Mouse (Mus musculus): Measurements from ENCODE around the gene Sbk2. TPM values are rescaled to one million over a fixed set of nuclear protein-coding genes. Genes with fewer than 3 reads are reported as not detected.
A peak's percentile ranks its signal among the peaks of the same experiment; 100 is the strongest.
"Not testable (repeated sequence)": the region's sequence is repeated elsewhere in the genome, so short reads cannot be mapped to it uniquely, and the experiment has no call there.

Gene Sbk2
- total RNA-seq (2021): 10 to 100 TPM; 13.0 to 15.9 TPM
- long read RNA-seq, experiment 1, transcript Sbk2-202 (4 exons, 2,236 nt): major isoform, 7 of 14 reads
- long read RNA-seq, experiment 1, partial matches to known transcripts: 3 of 14 reads
- long read RNA-seq, experiment 1, other reads (novel, unspliced or antisense): 1 of 14 reads
- long read RNA-seq, experiment 2, transcript Sbk2-202 (4 exons, 2,236 nt): major isoform, 10 of 18 reads
- long read RNA-seq, experiment 2, partial matches to known transcripts: 2 of 18 reads
- long read RNA-seq, experiment 2, other reads (novel, unspliced or antisense): 4 of 18 reads

- peak; percentile 66 to 85 for DNase-seq (ENCODE audit: low spot score in 2 of 2)
Measured at GRCm38 (mm10) chr7:4964272-4964671, at the start of gene Sbk2. Sbk2 (minus strand) TSS chr7:4964406.

- no peak for DNase-seq (ENCODE audit: low spot score in 2 of 2)
Measured at GRCm38 (mm10) chr7:5012681-5013513, 48.7 kb upstream of the Sbk2 start.

- DNase-seq (ENCODE audit: low spot score in 2 of 2): no peak
Measured at GRCm38 (mm10) chr7:5008229-5008628, 44.0 kb upstream of the Sbk2 start.

GRCm38 (mm10) chr7:5002876-5003275 is 38.7 kb upstream of the Sbk2 start:
- not testable (repeated sequence) for DNase-seq (ENCODE audit: low spot score in 2 of 2)

GRCm38 (mm10) chr7:4999876-5000275 is 35.7 kb upstream of the Sbk2 start:
- no peak for DNase-seq (ENCODE audit: low spot score in 2 of 2)

- DNase-seq (ENCODE audit: low spot score in 2 of 2): no peak
Measured at GRCm38 (mm10) chr7:4996934-4997333, 32.7 kb upstream of the Sbk2 start.

GRCm38 (mm10) chr7:4996003-4996895 is 32.0 kb upstream of the Sbk2 start, which contains the start of gene Zfp579:
Zfp579 (minus strand) TSS chr7:4996158.
- DNase-seq (ENCODE audit: low spot score in 2 of 2): peak; percentile 93 to 95

- DNase-seq (ENCODE audit: low spot score in 2 of 2): peak in 1 of 2 experiments; percentile 28
Measured at GRCm38 (mm10) chr7:4995268-4996002, 31.2 kb upstream of the Sbk2 start.

GRCm38 (mm10) chr7:4993999-4994788 is 30.0 kb upstream of the Sbk2 start:
- DNase-seq (ENCODE audit: low spot score in 2 of 2): no peak

- no peak for DNase-seq (ENCODE audit: low spot score in 2 of 2)
Measured at GRCm38 (mm10) chr7:4993347-4993998, 29.3 kb upstream of the Sbk2 start.

GRCm38 (mm10) chr7:4988250-4988649 is 24.0 kb upstream of the Sbk2 start:
- DNase-seq (ENCODE audit: low spot score in 2 of 2): no peak

GRCm38 (mm10) chr7:4976832-4977231 is 12.6 kb upstream of the Sbk2 start:
- no peak for DNase-seq (ENCODE audit: low spot score in 2 of 2)

GRCm38 (mm10) chr7:4975455-4975854 is 11.2 kb upstream of the Sbk2 start:
- DNase-seq (ENCODE audit: low spot score in 2 of 2): no peak

- DNase-seq (ENCODE audit: low spot score in 2 of 2): peak in 1 of 2 experiments; percentile 59
Measured at GRCm38 (mm10) chr7:4972321-4973047, 8.3 kb upstream of the Sbk2 start.

GRCm38 (mm10) chr7:4971710-4972109 is 7.5 kb upstream of the Sbk2 start:
- DNase-seq (ENCODE audit: low spot score in 2 of 2): no peak

- no peak for DNase-seq (ENCODE audit: low spot score in 2 of 2)
Measured at GRCm38 (mm10) chr7:4971068-4971467, 6.9 kb upstream of the Sbk2 start, which contains the start of gene Sbk3. Sbk3 (minus strand) TSS chr7:4971168.

- no peak for DNase-seq (ENCODE audit: low spot score in 2 of 2)
Measured at GRCm38 (mm10) chr7:4964988-4965387, 782 bp upstream of the Sbk2 start.

GRCm38 (mm10) chr7:4963527-4963926 is 679 bp downstream of the Sbk2 start:
- peak in 1 of 2 experiments; percentile 17 for DNase-seq (ENCODE audit: low spot score in 2 of 2)

All from gastrocnemius, postnatal 4 days (tissue).